Mouse (Mus musculus): ENCODE measurements around the gene Gcnt7.

Gcnt7 gene

DNA sequence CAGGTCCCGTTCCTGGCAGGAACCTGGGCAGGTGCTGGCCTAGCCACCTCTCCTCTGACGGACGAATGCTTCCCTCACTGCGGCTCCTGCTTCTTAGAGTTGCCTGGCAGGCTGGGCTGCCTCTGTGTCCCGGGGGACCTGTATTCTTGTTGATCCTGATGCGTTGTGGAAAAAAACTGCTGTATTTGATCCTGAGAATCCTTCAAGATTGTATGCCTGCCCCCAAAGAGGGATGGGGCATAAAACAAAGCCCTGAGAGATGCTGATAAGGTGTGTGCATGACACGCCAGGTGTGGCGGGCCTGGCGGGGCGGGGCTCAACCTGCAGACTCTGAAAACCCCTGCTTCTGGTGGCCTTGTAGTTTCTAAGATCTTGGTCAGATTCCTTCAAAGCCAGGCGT lies at the start of gene Gcnt7:
Gene Gcnt7 (minus strand): TSS at position 101 of the 400 bp plus-strand sequence.
- DNase-seq: no peak

DNA sequence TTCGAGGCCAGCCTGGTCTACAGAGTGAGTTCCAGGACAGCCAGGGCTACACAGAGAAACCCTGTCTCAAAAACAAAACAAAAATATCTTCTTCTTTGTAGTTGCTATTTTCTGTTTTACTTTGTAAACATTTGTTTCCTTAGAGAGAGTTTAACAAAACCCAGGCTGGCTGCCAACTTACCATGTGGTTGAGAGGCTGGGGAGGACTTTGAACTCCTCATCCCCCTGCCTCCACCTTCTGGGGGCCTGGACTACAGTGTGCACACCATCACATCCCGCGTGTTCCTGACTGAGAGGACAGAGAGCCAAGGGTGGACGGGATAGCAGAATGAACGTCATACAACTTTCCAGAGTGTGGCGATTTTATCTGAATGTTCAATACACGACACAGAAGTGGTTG lies 47.7 kb upstream of the Gcnt7 start:
- DNase-seq: no peak

DNA sequence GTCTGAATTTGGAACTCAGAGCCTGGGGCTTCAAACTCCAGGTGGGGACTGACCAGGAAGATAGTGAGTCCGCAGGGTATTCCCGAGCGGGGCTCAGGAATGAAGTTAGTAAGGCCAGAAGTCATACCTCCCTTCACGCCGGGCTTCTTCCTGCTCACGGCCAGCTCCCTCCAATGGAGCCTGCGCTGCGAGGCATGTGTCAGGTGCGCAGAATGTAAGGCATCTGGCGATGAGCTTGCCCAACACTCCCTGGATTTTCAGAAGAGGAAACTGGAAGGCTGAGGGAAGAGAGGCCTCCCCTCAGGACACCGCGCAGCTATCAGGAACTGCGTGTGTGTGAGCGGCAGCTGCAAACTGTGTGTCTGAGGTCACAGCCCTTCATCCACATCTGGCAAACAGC lies 43.8 kb upstream of the Gcnt7 start:
- no peak for DNase-seq

DNA sequence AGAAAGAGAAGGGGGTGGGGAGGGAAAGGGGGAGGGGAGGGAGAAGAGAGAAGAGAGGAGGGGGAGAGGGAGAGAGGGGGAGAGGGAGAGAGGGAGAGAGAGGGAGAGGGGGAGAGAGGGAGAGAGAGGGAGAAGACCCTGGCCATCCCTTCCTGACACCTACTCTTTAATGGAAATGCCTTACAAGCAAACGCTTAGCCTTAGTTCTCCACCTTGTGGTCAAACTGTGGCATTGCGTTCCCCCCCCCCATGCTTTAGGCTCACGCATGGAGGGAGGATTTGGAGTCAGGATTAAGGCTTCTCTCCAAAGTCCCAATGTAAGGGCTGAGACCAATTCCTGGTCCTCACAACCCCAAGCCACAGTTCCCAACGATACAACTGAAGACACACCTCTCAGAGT lies 42.9 kb upstream of the Gcnt7 start:
- no peak for DNase-seq

DNA sequence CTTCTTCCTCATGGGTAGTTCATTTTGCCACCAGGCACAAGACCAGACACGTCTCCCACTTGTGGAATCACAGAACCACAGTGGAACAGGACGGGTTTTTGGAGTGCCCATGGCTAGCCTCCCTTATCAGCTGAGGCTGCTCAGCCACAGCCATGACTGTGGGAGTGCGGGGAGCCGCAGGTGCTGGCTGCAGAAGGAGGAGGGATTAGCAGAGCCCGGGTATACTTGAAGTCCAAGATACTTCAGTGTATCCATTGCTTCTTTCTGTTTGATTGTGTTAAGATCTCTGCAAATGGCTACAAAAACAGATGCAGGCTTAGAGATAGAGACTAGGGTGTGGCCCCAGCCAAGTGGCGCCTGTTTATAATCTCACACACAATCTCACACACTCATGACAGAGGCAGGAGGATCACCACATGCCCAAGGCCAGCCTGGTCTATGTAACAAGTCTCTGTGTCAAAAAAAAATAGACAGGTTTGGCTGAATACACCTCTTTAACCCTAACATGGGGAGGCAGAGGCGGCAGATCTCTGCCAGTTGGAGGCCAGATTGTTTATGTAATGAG lies 42.4 kb upstream of the Gcnt7 start:
- no peak for DNase-seq

- DNase-seq: no peak
Observed at GRCm38 (mm10) chr2:172498823-172499222, 40.4 kb upstream of the Gcnt7 start.

DNA sequence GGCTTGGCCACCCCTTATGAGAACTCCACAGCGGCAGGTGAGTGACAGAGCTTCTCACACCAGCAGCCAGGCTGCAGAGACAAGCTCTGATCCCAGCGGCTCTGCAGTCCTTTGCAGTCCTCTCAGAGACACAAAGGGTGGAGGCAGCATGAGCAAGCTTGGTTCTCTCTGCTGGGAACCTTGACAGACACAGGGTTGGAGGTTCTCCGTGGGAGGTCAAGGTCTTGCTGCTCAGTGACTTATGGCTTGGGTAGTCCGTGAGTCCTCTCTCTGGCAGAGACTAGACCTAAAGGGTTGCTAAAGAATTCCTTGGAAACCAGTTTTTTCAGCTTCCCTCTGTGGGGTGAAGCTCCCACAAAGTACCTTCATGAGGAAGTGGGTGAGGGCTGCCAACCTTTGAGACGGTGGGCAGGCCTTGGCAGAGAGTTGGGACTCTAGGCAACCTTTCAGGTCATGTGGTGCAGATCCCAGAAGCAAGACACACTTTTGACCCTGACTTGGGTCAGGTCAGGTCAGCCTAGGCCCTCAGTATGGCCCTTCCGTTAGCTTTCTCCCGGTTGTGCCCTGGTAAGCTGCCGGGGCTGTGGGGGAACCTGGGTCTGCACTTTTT lies 38.4 kb upstream of the Gcnt7 start:
- no peak for DNase-seq

GRCm38 (mm10) chr2:172484696-172485370 lies 26.4 kb upstream of the Gcnt7 start:
- no peak for DNase-seq

DNA sequence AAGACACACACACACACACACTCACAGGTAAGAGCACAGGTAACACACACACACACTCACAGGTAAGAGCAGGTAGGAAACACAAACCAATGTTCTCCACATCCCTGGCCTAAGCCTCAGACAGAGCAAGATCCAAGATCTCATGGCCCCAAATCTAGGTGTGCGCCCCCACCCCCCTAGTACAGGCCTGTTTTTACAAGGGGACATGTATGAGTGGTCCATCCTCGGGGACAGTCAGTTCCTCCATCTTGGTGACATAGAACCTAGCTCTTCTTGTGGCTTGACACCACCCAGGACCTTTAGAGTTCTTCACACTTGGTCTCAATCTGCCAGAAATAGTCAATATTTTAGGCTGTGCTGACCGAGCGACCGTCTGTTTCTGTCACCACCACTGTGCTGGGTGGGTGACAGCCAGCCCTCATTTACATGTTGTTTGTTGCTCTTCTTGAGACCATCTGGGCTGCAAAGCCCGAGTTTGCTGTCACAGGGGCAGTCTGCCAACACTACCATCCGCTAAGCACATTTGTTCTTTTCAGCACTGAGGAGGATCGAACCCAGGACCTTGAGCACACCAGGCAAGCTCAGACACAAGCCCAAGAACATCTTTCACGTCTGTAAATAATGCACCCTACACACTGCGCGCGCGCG lies 25.5 kb upstream of the Gcnt7 start:
- DNase-seq: no peak

- no peak for DNase-seq
Observed at GRCm38 (mm10) chr2:172481654-172482385, 23.4 kb upstream of the Gcnt7 start.

- DNase-seq: no peak
Observed at GRCm38 (mm10) chr2:172480296-172480695, 21.9 kb upstream of the Gcnt7 start.

- no peak for DNase-seq
Observed at GRCm38 (mm10) chr2:172477860-172478259, 19.5 kb upstream of the Gcnt7 start.

GRCm38 (mm10) chr2:172477350-172477749 lies 19.0 kb upstream of the Gcnt7 start:
- DNase-seq: no peak

DNA sequence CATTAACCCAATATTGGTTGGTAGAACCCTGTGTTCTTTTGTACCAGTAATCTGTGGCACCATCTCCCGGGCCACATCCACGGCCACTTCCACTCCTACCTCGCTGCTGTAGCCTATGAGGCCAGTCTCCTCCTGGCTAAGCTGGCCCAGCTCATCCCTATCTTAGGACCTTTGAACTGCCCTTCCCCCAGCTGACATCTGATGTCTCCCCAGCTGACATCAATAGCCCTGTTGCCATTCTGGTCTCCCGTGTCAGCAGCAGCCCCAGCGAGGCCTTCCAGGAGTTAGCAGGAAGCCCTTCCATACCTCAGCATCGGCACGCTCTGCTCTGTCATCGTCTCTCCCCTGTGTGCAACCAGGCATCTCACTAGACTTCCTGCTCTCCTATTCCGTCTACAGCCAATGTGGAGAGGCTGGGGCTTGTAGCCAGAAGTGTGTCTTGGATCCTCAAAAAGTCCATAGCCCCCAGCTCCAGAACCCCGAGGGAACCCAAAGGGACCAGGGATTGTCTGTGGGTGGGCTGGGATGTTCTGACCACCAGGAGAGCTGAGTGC lies 18.4 kb upstream of the Gcnt7 start:
- DNase-seq: no peak

- no peak for DNase-seq
Observed at GRCm38 (mm10) chr2:172474970-172475369, 16.6 kb upstream of the Gcnt7 start.

GRCm38 (mm10) chr2:172473591-172473990 lies 15.2 kb upstream of the Gcnt7 start:
- no peak for DNase-seq

GRCm38 (mm10) chr2:172472318-172472717 lies 13.9 kb upstream of the Gcnt7 start, which contains the start of gene Fam209:
Fam209 (plus strand) TSS chr2:172472520.
- DNase-seq: no peak

DNA sequence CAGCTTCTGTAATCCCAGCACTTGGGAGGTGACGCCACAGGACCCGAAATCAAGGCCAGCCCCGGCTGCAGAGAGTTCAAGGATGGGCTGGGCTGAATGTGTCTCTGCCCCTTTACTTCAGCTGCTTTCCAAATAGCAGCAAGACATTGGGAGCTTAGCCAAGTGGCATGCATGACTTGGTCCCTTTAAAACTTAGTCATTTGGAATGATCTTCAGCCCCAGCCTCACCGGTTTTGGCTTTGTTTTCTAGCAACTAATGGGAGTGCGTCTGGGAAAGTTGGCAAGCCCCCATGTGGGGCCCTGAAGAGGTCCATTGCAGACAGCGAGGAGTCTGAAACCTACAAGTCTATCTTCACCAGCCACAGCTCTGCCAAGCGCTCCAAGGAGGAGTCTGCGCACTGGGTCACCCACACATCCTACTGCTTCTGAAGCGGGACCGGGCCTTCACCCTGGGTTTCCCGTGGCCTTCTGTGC lies 10.0 kb upstream of the Gcnt7 start:
- DNase-seq: peak; percentile 15

DNA sequence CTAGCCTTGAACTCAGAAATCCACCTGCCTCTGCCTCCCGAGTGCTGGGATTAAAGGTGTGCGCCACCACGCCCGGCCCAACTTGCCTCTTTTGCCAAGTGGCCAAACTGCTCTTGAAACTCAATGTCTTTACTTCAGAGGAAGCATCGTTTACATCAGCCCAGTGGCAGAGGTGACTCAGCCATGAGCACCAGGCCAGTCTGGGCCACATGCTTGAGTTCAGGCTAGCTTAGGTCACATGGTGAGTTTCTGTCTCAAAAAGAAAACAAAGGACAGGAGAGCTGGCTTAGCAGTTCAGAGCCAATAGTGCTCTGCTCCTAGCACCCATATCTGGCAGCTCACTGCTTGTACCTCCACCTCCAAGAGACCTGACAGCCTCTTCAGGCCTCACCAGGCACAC lies 8.8 kb upstream of the Gcnt7 start:
- DNase-seq: no peak

- DNase-seq: no peak
Observed at GRCm38 (mm10) chr2:172466427-172467132, 8.2 kb upstream of the Gcnt7 start.

DNA sequence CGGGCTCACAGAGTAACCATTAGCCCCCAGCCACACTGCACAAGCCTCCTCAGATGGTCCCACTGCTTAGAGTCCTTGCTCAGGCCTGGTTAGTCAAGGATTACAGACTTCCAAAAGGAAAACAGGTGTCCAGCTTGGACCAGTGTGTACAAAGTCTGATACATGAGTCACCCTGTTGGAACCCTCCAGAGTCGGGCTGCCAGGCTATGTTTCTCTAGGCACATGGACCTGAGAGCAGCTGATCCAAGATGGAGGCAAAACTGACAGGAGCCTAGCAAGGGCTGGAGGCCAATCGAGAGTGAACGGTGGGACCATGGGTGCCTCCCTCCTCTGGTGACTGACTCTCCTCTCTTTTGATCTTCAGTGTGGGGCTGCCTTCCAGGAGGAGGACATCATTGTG lies 4.4 kb upstream of the Gcnt7 start:
- DNase-seq: no peak

- no peak for DNase-seq
Observed at GRCm38 (mm10) chr2:172460647-172461046, 2.3 kb upstream of the Gcnt7 start.

Data from cerebellum, adult 11-12 months (tissue).